Comparison of ENCODE assay signal across 17 mouse cellular contexts in genomic region chr7:135545957-135546356, GRCm38 (mm10). TPM values are rescaled to one million over a fixed set of nuclear protein-coding genes. Genes with fewer than 3 reads are reported as not detected.
"Had no signal": no experiment of that assay in that cellular context is flagged by ENCODE, and none has a peak within 500 bp of the region (broad histone marks: within the 10 kb centered on the region; RNA-seq: fewer than 3 reads in every experiment).

No protein-coding gene starts in this region.

- H3K4me3 ChIP-seq: intestine, embryonic 15.5 days; limb, embryonic 15.5 days; liver, embryonic 12.5 days; midbrain, embryonic 15.5 days; neural tube, embryonic 12.5 days had no signal

- ATAC-seq: intestine, embryonic 15.5 days; liver, embryonic 12.5 days; midbrain, embryonic 15.5 days had no signal

- H3K9ac ChIP-seq: intestine, embryonic 15.5 days; limb, embryonic 15.5 days; liver, embryonic 12.5 days; midbrain, embryonic 15.5 days; neural tube, embryonic 12.5 days had no signal

- DNase-seq: kidney, adult 2 months; kidney, postnatal 10 days; layer of hippocampus, adult 9-11 months; layer of hippocampus, postnatal 36 days had no signal

- H3K27me3 ChIP-seq: intestine, embryonic 15.5 days; limb, embryonic 15.5 days; liver, embryonic 12.5 days; neural tube, embryonic 12.5 days had no signal

- H3K9me3 ChIP-seq: intestine, embryonic 15.5 days; limb, embryonic 15.5 days; liver, embryonic 12.5 days; midbrain, embryonic 15.5 days; neural tube, embryonic 12.5 days had no signal

- H3K4me2 ChIP-seq: intestine, embryonic 15.5 days; limb, embryonic 15.5 days; liver, embryonic 12.5 days; midbrain, embryonic 11.5 days; midbrain, embryonic 15.5 days; neural tube, embryonic 12.5 days had no signal

- H3K27ac ChIP-seq: intestine, embryonic 15.5 days; limb, embryonic 15.5 days; liver, embryonic 12.5 days; midbrain, embryonic 15.5 days; neural tube, embryonic 12.5 days; stomach, postnatal 0 days had no signal

- H3K4me1 ChIP-seq: intestine, embryonic 15.5 days had no signal

- H3K36me3 ChIP-seq: intestine, embryonic 15.5 days; limb, embryonic 15.5 days; liver, embryonic 12.5 days; midbrain, embryonic 15.5 days; neural tube, embryonic 12.5 days had no signal

RNA-seq across cellular contexts. Expression of gene Clrn3, which starts 17.5 kb away (rescaled TPM):
- total RNA-seq: layer of hippocampus, postnatal 36 days; left cerebral cortex, adult 8-10 months; left cerebral cortex, postnatal 25 days; megakaryocyte progenitor cell, adult 5-6 weeks; monocyte, adult 5-6 weeks; neutrophil, adult 5-6 weeks had no signal
- polyA plus RNA-seq: limb, embryonic 11.5 days; limb, embryonic 15.5 days; liver, embryonic 12.5 days; midbrain, embryonic 11.5 days; midbrain, embryonic 15.5 days; neural tube, embryonic 12.5 days had no signal
